Mouse (Mus musculus) cerebral cortex, adult 2 months (tissue): ENCODE results near the gene Slc13a3.

Experiments
- WGBS: fragments of 180-500 bp; shearing (Covaris S2); methylation state at CpG from one replicate; pipeline ENCODE4 v1.1.7; 2018; 5-methylcytosine and 5-hydroxymethylcytosine counted together

The Slc13a3 gene

DNA sequence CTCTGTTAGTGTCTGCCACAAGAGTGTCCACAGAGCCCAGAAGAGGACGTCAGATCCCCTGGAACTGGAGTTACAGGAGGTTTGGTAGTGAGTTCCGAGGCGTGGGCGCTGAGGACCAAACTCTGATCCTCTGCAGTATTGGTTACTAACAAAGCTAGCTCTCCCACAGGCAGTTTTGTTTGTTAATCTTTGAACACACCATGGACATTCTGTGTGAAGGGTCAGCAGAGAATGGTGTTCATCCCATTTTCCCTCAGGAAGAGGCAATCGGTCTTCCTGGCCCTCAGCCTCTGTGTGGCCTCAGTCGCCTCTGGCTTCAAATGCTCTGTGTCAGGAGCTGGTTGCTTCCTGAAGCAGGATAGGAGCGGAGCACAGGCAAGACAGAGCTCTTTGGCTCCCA lies 2.4 kb upstream of the Slc13a3 start:
- 87% methylated on average over 7 of the region's 7 CpGs for WGBS

DNA sequence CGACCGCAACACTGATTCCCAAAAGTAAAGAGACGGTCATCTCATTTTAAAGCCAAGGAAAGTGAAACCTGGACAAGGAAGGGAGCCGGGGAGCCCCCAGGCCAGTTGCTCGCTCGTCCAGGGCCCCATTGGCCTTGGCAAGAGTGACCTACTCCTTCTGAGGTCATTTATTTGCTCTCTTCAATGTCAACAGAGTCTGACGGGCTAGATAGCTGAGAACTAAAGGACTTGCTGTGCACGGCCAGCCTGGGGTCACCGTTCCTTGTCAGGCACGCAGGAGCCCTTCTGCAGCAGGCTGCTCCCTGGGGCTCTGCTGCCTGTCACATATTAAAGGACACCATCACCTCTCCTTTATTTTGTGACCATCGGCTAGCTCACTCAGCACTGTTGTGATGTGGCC lies 1.1 kb downstream of the Slc13a3 start:
- 91% methylated on average over 11 of the region's 11 CpGs for WGBS

DNA sequence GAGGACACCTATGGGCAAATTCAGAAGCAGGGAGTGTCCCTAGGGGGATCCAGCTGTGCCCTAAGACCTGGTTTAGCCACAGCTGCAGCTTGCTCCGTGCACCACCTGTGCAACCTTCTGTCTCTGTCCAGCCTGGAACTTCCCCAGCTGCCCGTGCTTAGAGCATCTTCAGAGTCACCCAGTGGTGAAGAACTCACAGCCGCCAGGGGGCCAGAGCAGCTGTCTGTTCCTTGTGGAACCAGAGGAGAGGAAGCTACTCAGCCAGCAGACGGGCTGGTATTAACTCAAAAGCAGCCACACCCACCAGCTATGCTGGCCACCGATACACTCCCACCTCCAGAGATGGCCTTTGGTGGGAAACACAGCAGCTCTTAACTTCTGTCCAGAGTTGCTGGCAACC lies 2.9 kb downstream of the Slc13a3 start:
- 60% methylated on average over 5 of the region's 5 CpGs for WGBS

DNA sequence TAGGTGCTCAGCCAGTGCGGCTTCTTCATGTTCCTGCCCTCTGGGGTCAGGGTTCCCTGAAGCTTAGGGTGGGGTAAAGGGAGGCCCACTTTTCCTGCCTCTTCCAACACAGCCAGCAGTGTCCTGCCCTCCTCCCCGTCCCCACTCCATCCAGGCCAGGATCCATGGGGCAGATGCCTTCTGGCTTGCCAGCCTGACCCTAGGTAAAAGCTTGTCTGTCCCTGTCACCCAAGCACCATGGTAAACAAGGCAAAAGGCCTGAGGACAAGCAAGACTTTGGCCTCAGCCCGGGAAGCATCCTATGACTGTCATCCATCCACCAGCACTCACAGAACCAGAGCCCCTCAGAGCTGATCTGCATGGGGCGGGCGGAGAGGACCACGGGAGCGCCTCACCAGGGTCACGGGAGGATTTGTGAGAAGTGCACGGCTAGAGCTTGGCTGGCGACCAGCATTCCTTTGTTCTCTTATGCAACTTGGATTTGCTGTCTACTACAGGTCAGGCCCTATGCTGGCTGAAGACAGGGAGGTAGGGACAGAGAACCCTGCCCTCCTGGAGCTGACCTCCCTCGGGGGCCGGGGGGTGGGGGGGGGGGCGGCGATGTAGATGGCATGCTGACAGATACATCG lies 5.1 kb downstream of the Slc13a3 start:
- 58% methylated on average over 15 of the region's 15 CpGs for WGBS

DNA sequence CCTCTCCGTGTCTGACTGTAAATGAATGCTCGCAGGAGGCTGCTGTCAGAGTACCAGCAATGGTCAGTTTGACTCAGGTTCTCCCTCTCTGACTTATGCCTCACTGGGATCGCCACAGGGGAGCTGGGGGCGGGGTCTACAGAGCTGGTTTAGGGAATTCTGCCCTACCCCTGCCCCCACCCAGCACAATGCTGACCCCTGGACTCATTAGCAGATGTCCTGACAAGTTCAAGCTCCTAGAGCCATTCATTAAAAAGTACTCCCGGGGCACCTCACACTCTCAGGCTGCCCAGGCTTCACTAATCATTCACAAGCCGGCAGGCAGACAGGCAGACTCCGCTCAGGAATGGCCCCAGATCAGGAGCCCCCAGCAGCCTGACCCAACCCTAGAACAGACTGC lies 13.4 kb downstream of the Slc13a3 start:
- WGBS = 61% methylated on average over 7 of the region's 7 CpGs

DNA sequence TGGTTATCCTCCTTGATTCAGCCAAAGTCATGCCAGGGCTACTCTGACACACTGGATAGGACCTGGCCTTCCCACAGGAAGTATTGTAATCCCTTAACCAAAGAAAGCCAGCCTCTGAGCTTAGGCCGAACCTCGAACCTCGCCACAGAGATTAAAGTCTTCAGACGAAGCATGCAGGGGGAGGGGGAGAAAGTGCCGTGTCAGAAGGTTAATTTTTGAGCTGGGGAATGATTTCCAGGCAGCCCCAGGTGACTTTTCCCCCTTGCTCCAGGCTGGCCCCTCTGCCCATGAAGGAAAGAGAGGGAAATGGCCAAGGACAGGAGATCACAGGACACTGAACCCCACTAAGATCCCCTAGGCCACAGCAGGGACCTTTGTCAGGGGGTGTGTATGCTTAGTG lies 14.8 kb downstream of the Slc13a3 start:
- WGBS = 94% methylated on average over 5 of the region's 5 CpGs

DNA sequence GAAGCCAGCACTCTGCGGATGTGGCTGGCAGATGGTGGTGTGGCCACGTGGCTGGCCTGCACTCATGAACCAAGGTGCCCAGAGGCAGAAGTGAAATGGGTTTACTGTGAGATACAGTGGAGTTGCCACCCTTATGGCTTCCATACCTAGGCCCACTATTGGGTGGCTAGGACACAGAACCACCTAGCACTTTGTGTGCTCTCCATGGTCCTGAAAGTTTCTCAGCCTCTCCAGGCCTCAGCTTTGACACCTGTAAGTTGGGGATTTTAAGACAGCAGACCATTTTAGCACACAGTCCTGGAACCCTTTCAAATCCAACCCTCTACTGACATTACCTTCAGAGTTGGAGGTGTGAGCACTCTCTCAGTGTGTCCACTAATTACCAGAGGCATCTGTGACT lies 16.3 kb downstream of the Slc13a3 start:
- 77% methylated on average over 2 of the region's 2 CpGs for WGBS

DNA sequence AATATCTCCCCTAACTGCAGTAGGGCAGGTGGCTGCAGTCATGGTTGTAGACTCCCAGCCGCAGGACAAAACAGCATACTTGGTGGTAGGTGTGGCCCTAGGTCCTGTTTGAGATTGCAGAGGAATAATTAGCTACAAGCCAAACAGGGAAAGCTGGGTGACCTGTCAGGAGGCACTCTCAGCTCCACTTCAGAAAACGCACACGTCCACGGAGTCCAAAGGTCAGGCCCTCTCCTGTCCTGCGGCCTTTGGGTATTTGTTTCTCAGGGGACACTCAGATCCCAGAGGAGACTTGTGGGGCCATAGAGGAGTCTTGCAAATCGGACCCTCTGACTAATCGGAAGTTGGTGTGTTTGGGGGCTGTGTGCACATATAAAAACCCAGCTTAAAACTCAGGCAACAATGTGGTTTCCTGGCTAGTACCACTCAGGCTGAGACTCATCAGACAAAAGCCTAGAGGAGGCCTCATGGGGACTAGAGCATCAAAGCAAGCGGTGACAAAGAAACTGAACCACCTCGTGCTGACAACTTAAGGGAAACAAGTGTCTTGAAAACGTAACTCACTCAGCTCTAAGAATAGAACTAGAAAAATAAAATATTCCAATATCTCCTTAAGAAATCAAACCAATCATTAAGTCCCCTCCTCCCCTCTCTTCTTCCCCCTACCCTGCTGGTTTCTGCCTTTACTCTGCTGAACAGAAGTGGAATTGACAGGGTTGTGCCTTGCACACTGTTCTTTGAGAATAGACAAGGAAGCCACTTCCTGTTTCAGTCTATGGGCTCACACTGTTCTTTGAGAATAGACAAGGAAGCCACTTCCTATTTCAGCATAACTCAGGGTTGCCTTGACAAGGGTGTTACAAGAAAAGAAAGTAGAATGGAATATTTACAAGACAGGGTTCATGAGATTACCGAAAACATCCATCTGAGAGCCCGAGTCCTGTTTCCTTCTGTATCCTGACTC lies 20.0 kb downstream of the Slc13a3 start:
- 83% methylated on average over 12 of the region's 12 CpGs for WGBS

DNA sequence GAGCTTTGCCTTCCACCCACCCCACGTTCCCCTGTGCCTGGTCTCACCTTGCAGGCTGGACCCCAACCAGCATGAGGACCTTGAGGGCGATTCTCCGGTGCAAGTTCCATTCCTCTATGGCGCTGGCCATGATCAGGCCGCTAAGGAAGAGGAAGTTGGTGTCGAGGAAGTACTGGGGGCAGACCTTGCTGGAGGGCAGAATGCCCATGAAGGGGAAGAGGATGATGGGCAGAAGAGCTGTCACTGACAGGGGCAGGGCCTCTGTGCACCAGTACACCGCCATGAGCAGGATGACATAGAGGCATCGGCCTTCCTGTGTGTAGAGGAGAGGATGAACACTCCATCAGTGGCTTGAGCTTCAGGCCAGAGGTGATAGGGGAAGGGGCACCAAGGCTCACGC lies 24.6 kb downstream of the Slc13a3 start:
- WGBS = 86% methylated on average over 9 of the region's 9 CpGs

DNA sequence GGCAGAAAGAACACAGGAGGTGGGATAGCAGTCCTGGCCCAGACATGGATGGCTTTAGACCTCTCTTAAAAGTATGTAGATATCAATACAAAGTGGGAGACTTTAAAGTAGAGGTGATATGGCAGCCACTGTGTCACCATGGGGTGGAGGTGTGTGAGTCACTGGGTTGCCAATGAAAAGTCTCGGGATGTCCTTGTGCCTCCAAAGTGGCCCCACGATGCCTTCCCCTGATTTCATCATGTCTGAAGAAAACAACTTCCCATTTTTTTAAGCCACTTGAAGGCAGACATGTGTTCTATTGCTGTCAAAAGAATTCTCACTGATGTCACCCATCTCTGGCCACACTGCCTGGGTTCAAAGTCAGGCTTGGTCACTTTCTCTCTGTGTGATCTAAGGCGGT lies 28.2 kb downstream of the Slc13a3 start:
- WGBS = 90% methylated on average over 3 of the region's 3 CpGs

DNA sequence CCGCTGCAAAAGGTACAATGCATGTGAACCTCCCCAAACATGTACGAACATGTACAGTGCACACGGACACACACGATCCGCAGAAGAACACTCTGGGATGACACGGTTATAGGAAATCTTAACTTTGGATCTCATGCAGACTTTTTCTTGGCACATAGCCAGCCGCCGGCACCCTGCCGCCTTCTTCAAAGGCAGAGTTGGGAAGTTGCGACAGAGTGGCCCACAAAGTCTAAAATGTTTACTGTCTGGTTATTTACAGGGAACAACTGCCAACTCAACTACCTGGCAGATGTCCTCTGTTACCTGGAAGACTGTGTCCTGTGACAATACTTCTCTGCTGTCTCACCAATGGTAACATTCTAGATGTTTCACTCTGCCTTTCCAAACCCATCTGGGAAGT lies 30.0 kb downstream of the Slc13a3 start:
- 57% methylated on average over 10 of the region's 10 CpGs for WGBS

DNA sequence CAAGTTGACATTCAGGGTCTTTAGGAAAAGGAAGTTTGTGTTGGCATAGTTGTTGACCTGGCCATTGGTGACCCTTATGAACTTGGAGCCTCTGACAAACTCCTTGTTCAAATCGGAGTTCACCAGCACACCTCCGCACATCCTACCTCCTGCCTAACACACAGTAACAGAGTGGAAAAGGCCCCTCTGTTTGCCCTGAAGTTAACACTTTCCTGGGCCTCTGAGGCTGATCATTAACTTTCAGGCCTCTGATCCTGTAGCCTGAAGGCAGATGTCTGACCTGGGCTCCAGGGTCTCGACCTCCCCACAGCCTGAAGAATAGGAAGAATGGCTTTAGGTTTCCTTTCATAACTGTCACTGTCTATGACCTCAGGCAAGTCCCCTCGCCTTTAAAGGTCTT lies 31.4 kb downstream of the Slc13a3 start:
- 92% methylated on average over 4 of the region's 4 CpGs for WGBS

DNA sequence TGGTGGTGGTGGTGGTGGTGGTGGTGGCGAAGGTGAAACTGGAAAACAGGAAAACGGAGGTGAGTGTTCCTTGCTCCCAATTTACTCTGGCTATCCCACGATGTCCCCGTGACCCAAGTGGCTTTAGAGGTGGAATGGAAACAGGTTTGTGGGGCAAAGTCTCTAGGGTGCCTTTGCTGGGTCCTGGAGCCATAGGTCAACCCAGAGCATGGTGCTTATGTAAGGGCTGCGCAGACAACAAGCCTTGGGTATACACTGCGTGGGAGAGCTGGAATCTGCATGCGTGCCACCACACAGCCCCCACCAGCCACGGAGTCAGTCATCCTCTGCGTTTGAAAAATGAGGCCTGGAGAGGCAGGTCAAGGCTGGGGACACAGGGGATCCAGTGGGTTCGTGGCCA lies 33.4 kb downstream of the Slc13a3 start:
- 94% methylated on average over 10 of the region's 10 CpGs for WGBS

DNA sequence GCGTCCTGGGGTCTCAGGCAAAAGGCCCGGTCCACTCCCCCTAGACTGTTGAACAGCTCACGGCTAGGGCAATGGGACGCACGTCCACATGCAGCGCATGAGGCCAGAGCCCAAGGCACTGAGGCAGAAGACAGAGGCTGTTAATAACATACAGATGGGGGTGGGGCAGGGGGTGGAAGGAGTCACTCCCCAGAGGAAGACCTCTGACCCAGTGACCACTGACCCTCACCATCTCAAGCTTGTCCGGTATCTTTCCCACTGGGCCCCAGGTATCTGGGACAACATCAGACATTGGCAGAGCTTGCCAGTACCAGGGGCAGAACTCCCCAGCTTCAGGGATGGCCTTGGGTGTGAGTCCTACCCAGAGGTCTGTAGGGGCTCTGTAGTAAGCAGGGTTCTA lies 34.1 kb downstream of the Slc13a3 start:
- 83% methylated on average over 7 of the region's 7 CpGs for WGBS

DNA sequence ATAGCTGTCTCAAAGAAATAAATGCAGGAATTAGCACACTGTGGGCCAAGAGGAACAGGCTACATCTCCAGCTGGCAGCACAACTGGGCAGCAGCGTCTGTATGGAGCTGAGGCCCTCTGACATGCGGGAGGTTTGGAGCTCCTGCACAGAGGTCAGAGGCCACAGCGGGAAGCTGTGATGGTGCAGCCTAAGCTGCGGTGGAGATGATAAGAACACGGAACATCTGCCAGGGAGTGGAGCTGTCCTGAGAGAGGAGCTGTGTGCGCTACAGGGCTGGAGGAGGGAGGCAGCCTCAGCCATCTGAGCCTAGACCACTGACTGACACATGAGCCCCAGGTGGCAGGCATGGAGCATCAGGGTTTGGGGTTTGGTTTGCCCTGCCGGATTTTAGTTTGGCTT lies 44.3 kb downstream of the Slc13a3 start:
- 79% methylated on average over 7 of the region's 7 CpGs for WGBS

DNA sequence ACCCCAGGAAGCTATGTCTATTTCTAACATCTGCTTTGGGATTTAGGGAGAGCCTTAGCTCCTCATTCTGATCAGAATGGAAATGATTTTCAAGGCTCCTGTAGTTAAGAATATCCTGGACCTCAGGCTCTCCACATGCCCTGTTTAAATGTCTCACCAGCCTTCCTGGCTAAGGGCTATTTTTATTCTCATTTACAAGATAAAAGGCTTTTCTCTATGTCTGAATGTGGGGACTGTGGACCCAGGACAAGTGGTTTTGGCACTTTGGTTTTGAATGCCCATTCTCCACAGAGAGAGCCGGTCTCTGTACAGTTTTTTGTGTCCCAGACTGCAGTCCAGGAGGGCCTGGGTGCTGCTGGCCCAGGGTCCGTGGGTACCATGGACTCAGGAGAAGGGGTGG lies 52.8 kb downstream of the Slc13a3 start:
- WGBS = 59% methylated on average over 2 of the region's 2 CpGs

DNA sequence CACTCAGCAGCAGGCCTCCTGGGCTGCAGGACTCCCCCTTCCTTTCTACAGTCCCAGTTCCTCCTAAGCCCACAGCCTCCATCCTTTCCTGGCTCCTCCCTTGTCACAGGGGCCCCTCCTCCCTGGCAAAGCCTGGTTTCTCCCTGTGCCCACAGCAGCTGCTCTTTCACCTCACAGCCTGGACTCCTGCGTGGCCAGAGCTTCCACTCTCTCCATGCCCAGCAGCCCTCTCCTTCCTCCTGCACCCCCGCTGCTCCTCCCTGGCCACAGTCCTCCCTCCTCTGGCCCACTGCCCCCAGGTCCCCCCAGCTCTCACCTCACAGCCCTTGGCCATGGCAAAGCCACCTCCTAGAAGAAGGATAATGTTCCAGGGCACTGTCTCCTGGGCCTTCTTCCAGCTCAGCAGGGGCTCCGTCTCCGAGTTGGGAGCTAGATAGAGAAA lies 53.3 kb downstream of the Slc13a3 start:
- 52% methylated on average over 4 of the region's 4 CpGs for WGBS

DNA sequence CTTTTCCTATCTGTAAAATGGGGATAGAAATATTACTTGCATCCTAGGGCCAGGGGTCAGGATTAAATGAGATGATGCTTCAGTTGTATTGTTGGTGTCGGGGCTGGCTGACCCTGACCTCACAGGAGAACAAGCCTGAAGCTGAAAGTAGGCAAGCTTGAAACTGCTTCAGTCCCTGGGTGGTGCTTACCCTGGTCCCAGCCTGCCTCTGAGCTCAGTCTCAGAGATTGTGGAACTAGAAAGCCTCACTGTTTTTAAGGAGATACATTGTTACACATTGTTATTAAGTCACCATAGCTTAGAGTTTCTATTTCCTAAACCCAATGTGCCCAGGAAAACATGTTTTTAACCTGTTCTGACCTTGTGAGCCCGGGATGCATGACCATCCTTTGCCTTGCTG lies 54.5 kb downstream of the Slc13a3 start:
- WGBS = 96% methylated on average over 2 of the region's 2 CpGs

DNA sequence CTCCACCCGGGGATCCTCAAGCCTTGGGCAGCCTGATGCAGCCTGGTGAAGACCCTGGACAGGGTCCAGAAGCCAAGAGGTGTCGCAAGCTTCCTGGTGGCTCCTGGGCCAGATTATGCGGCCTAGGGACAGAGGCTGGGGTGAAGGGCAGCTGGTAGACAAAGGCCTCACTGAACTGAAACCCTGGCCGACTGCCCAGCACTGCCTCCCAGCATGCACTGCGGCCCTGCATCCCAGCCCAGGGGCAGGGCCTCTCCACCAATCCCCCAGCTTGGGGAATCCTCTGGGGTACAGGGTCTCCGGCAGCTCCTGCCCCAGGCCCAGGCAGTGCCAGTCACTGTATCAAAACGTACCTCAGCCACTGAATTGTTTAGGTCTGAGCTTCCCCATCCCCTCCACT lies 55.7 kb downstream of the Slc13a3 start:
- 55% methylated on average over 7 of the region's 7 CpGs for WGBS

DNA sequence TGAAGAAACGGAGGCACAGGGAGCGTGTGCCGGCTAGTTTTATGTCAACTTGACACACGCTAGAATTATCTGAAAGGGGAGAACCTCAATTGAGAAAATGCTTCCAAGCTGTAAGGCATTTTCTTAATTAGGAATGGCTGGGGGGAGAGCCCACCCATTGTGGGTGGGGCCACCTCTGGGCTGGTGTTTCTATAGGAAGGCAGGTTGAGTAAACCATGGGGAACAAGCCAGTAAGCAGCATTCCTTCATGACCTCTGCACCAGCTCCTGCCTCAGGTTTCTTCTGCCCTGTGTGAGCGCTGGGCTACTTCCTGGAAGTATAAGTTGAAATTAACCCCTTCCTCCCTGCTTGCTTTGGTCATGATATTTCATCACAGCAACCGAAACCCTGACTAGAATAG lies 57.2 kb downstream of the Slc13a3 start:
- WGBS = 94% methylated on average over 6 of the region's 6 CpGs

DNA sequence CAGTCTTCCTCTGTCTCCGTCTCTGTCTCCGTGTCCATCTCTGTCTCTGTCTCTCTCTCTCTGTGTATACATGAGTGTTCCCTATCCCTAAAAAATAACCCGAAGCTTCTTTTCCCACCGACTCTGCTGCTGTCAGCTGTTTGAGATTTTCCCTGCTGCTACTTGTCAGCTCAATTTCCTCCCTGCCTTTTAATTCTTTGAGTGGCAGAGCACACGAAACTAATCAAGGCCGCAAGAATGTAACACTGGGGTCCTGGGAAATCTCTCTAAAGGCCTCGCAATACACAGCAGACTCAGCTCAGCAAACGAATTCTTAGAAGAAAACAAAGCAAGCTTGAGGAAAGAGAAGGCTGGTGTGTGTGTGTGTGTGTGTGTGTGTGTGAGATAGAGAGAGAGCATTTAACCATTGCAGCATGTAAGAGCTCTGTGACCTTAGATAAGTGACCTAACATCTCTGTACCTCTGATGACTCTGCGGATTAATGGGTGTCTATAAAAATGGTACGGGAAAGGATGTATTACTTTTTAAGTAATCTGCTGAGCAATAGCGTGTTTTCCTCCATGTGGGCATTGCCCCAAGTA lies 57.8 kb downstream of the Slc13a3 start:
- 61% methylated on average over 11 of the region's 11 CpGs for WGBS

DNA sequence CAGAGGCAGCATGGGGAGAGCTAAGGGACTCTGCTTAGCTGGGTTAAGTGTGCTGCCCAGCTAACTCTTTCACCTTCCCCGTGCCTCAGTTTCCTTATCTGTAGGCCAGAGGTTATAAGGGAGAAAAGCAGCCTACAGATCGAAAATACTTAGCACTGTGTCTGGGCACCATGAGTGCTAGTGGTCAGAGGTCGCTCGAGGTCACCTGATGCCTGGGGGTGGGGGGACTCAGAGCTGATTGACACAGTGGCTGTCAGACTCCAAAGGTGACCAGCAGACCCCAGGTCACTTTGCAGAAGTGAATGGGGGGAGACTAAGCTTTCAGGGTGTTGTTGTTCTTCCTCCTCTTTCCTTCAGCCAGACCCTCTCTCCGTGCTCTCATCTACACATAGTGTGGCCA lies 58.7 kb downstream of the Slc13a3 start:
- 86% methylated on average over 5 of the region's 5 CpGs for WGBS

DNA sequence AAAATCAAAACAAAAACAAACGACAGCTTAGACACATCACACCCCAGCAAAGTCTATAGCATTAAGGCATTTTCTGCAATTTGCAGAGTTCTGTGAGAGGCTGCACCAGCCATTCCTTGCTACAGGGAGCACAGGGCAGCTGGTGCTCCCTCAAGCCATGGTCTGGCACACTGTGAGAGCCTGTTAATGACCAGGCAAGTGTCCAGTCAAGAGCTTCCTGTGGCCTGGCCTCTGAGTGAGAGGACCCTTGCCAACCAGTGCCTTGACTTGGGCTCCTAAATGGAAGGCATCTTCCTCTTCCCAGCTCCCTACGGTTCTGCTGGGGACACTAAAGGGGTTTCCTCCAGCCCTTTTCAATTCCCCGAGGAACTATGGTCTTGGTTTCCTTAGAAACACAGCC lies 59.1 kb downstream of the Slc13a3 start:
- 59% methylated on average over 3 of the region's 3 CpGs for WGBS
